Mouse (Mus musculus) MEL (cell line): ENCODE measurements around the gene Rab12. TPM values are rescaled to one million over a fixed set of nuclear protein-coding genes. Genes with fewer than 3 reads are reported as not detected.

ENCODE experiments used
- DNase-seq: peaks from one replicate; pipeline ENCODE4 v3.0.0; 2011; ENCODE audit warnings: low read depth, low spot score
- H3K27ac ChIP-seq: 2 replicates; pipeline ENCODE4 v1.5.1; 2012; ENCODE audit warnings: low read depth, mild to moderate bottlenecking, control low read depth, low read length, moderate library complexity; ENCODE audit not compliant: control insufficient read depth
- H3K27me3 ChIP-seq, 2 experiments: fragments of 150-350 bp in 1 of 2; sonication (generic) in 1 of 2; 2 replicates each; pipeline ENCODE4 v1.6.1; 2012; ENCODE audit warnings: low read length in 2 of 2, mild to moderate bottlenecking in 2 of 2, improper control_type of control experiment in 1 of 2, moderate library complexity in 1 of 2; ENCODE audit not compliant: insufficient read depth in 2 of 2, control insufficient read depth in 1 of 2
- H3K36me3 ChIP-seq, 2 experiments: 2 replicates each; pipeline ENCODE4 v1.6.1; 2012 to 2014; ENCODE audit warnings: low read length in 2 of 2, improper control_type of control experiment in 1 of 2, inconsistent platforms in 1 of 2, mild to moderate bottlenecking in 1 of 2; ENCODE audit not compliant: insufficient read depth in 2 of 2, control insufficient read depth in 1 of 2
- H3K4me1 ChIP-seq, 2 experiments: fragments of 150-350 bp in 1 of 2; sonication (generic) in 1 of 2; 2 replicates each; pipeline ENCODE4 v1.6.1; 2012; ENCODE audit warnings: low read length in 2 of 2, improper control_type of control experiment in 1 of 2, mild to moderate bottlenecking in 1 of 2; ENCODE audit not compliant: insufficient read depth in 2 of 2, control insufficient read depth in 1 of 2
- H3K4me3 ChIP-seq, 2 experiments: fragments of 150-350 bp in 1 of 2; sonication (generic) in 1 of 2; 2 replicates each; pipeline ENCODE4 v1.5.1; 2012; ENCODE audit warnings: low read depth in 2 of 2, low read length in 2 of 2, mild to moderate bottlenecking in 2 of 2, moderate library complexity in 2 of 2, control low read depth in 1 of 2, improper control_type of control experiment in 1 of 2; ENCODE audit not compliant: control insufficient read depth in 1 of 2, insufficient read depth in 1 of 2
- H3K79me2 ChIP-seq: 2 replicates; pipeline ENCODE4 v1.6.1; 2012; ENCODE audit warnings: mild to moderate bottlenecking, low read length, moderate library complexity; ENCODE audit not compliant: control insufficient read depth, poor library complexity, insufficient read depth
- H3K9ac ChIP-seq: 2 replicates; pipeline ENCODE4 v1.6.1; 2012; ENCODE audit warnings: low read depth, mild to moderate bottlenecking, control low read depth, low read length, moderate library complexity; ENCODE audit not compliant: control insufficient read depth, poor library complexity, severe bottlenecking
- H3K9me3 ChIP-seq: fragments of 150-350 bp; sonication (generic); replicated peaks from 2 replicates; pipeline ENCODE4 v1.6.1; 2012; ENCODE audit warnings: mild to moderate bottlenecking, low read length, improper control_type of control experiment, moderate library complexity; ENCODE audit not compliant: insufficient read depth
- BHLHE40 ChIP-seq: IDR thresholded peaks from 2 replicates; pipeline ENCODE4 v1.6.1; 2012; ENCODE audit warnings: low read depth, mild to moderate bottlenecking, inconsistent platforms, low read length, improper control_type of control experiment, borderline replicate concordance
- CHD2 ChIP-seq: IDR thresholded peaks from 2 replicates; pipeline ENCODE4 v1.6.1; 2011; ENCODE audit warnings: low read length, improper control_type of control experiment
- E2F4 ChIP-seq: IDR thresholded peaks from 2 replicates; pipeline ENCODE4 v1.6.1; 2011; ENCODE audit warnings: low read depth, low read length, improper control_type of control experiment, borderline replicate concordance
- EP300 ChIP-seq, 2 experiments: IDR thresholded peaks; 2 replicates each; pipeline ENCODE4 v1.6.1; 2011; ENCODE audit warnings: improper control_type of control experiment in 2 of 2, low read length in 2 of 2, low read depth in 1 of 2, mild to moderate bottlenecking in 1 of 2
- ETS1 ChIP-seq: IDR thresholded peaks from 2 replicates; pipeline ENCODE4 v1.6.1; 2012; ENCODE audit warnings: low read depth, mild to moderate bottlenecking, inconsistent platforms, low read length, improper control_type of control experiment, moderate library complexity
- GABPA ChIP-seq: IDR thresholded peaks from 2 replicates; pipeline ENCODE4 v1.6.1; 2012; ENCODE audit warnings: low read depth, mild to moderate bottlenecking, inconsistent platforms, low read length, improper control_type of control experiment, moderate library complexity
- HCFC1 ChIP-seq: IDR thresholded peaks from 2 replicates; pipeline ENCODE4 v1.6.1; 2012; ENCODE audit warnings: low read depth, mild to moderate bottlenecking, inconsistent platforms, low read length, improper control_type of control experiment, moderate library complexity
- JUND ChIP-seq: IDR thresholded peaks from 2 replicates; pipeline ENCODE4 v1.6.1; 2011; ENCODE audit warnings: low read depth, mild to moderate bottlenecking, improper control_type of control experiment, low read length
- MAFK ChIP-seq: IDR thresholded peaks from 2 replicates; pipeline ENCODE4 v1.6.1; 2011; ENCODE audit warnings: low read depth, mild to moderate bottlenecking, low read length, improper control_type of control experiment, borderline replicate concordance
- MAX ChIP-seq: IDR thresholded peaks from 2 replicates; pipeline ENCODE4 v1.6.1; 2011; ENCODE audit warnings: low read length, improper control_type of control experiment
- MAZ ChIP-seq: IDR thresholded peaks from 2 replicates; pipeline ENCODE4 v1.6.1; 2012; ENCODE audit warnings: low read depth, mild to moderate bottlenecking, inconsistent platforms, low read length, improper control_type of control experiment
- MEF2A ChIP-seq: IDR thresholded peaks from 2 replicates; pipeline ENCODE4 v1.6.1; 2014; ENCODE audit warnings: low read depth, mild to moderate bottlenecking, inconsistent platforms, low read length, improper control_type of control experiment; ENCODE audit not compliant: poor library complexity, insufficient replicate concordance, severe bottlenecking; ENCODE audit errors: extremely low read depth
- MXI1 ChIP-seq: IDR thresholded peaks from 2 replicates; pipeline ENCODE4 v1.6.1; 2011; ENCODE audit warnings: mild to moderate bottlenecking, low read depth, low read length, improper control_type of control experiment
- MYB ChIP-seq: IDR thresholded peaks from 2 replicates; pipeline ENCODE4 v1.6.1; 2011; ENCODE audit warnings: mild to moderate bottlenecking, low read depth, low read length, improper control_type of control experiment
- MYC ChIP-seq: IDR thresholded peaks from 2 replicates; pipeline ENCODE4 v1.6.1; 2011; ENCODE audit warnings: low read depth, mild to moderate bottlenecking, low read length, improper control_type of control experiment, moderate library complexity
- POLR2A ChIP-seq, 2 experiments: IDR thresholded peaks; 2 replicates each; pipeline ENCODE4 v1.6.1; 2011 to 2012; ENCODE audit warnings: low read length in 2 of 2, mild to moderate bottlenecking in 2 of 2, control low read depth in 1 of 2, improper control_type of control experiment in 1 of 2, low read depth in 1 of 2, moderate library complexity in 1 of 2; ENCODE audit not compliant: control insufficient read depth in 1 of 2, insufficient read depth in 1 of 2, poor library complexity in 1 of 2
- POLR2AphosphoS5 ChIP-seq: IDR thresholded peaks from 2 replicates; pipeline ENCODE4 v1.6.1; 2012; ENCODE audit warnings: low read depth, borderline replicate concordance, mild to moderate bottlenecking, inconsistent platforms, low read length, moderate library complexity, mixed read lengths
- RAD21 ChIP-seq: IDR thresholded peaks from 2 replicates; pipeline ENCODE4 v1.6.1; 2011; ENCODE audit warnings: mild to moderate bottlenecking, low read depth, low read length, improper control_type of control experiment
- RCOR1 ChIP-seq: IDR thresholded peaks from 2 replicates; pipeline ENCODE4 v1.6.1; 2012; ENCODE audit warnings: low read depth, mild to moderate bottlenecking, inconsistent platforms, low read length, improper control_type of control experiment
- SIN3A ChIP-seq: IDR thresholded peaks from 2 replicates; pipeline ENCODE4 v1.6.1; 2012; ENCODE audit warnings: low read length, improper control_type of control experiment, inconsistent platforms
- SMC3 ChIP-seq: IDR thresholded peaks from 2 replicates; pipeline ENCODE4 v1.6.1; 2011; ENCODE audit warnings: low read depth, low read length, improper control_type of control experiment
- TAL1 ChIP-seq: IDR thresholded peaks from 2 replicates; pipeline ENCODE4 v1.6.1; 2012; ENCODE audit warnings: mild to moderate bottlenecking, inconsistent platforms, low read length, moderate library complexity, mixed read lengths
- TBP ChIP-seq: IDR thresholded peaks from 2 replicates; pipeline ENCODE4 v1.8.0; 2011; ENCODE audit warnings: low read depth, low read length, improper control_type of control experiment
- TCF12 ChIP-seq: IDR thresholded peaks from 2 replicates; pipeline ENCODE4 v1.6.1; 2014; ENCODE audit warnings: low read depth, mild to moderate bottlenecking, inconsistent platforms, low read length, improper control_type of control experiment, moderate library complexity
- USF1 ChIP-seq: IDR thresholded peaks from 2 replicates; pipeline ENCODE4 v1.6.1; 2014; ENCODE audit warnings: low read depth, mild to moderate bottlenecking, inconsistent platforms, low read length, improper control_type of control experiment, moderate library complexity
- USF2 ChIP-seq, 2 experiments: IDR thresholded peaks; 2 replicates each; pipeline ENCODE4 v1.6.1; 2011 to 2012; ENCODE audit warnings: improper control_type of control experiment in 2 of 2, low read length in 2 of 2, borderline replicate concordance in 1 of 2, inconsistent platforms in 1 of 2, low read depth in 1 of 2, mild to moderate bottlenecking in 1 of 2; ENCODE audit not compliant: insufficient read depth in 1 of 2
- ZC3H11A ChIP-seq: IDR thresholded peaks from 2 replicates; pipeline ENCODE4 v1.6.1; 2012; ENCODE audit warnings: low read depth, mild to moderate bottlenecking, inconsistent platforms, low read length, improper control_type of control experiment
- ZKSCAN1 ChIP-seq: IDR thresholded peaks from 2 replicates; pipeline ENCODE4 v1.6.1; 2012; ENCODE audit warnings: low read depth, mild to moderate bottlenecking, inconsistent platforms, low read length, improper control_type of control experiment, moderate library complexity
- polyA plus RNA-seq, 2 experiments: library from polyadenylated mRNA; stranded (reverse) in 1 of 2; unstranded in 1 of 2; fragments of >175 nt in 1 of 2; fragments of >200 nt in 1 of 2; gene quantifications; 2 replicates each; pipeline versions ENCODE4 v1.2.1 to v1.2.4; 2012; ENCODE audit warnings: low replicate concordance in 2 of 2, low read depth in 1 of 2; ENCODE audit not compliant: insufficient read length in 2 of 2, insufficient read depth in 1 of 2, missing spikeins in 1 of 2
- total RNA-seq: library from RNA; depleted of rRNA; stranded (reverse); fragments of 300-350 nt; gene quantifications from 2 replicates; pipeline ENCODE4 v1.2.3, GENCODE M21; 2012

The Rab12 gene
- total and polyA plus RNA-seq, 3 experiments: 10.7 to 19.0 TPM; not detected in 1

DNA sequence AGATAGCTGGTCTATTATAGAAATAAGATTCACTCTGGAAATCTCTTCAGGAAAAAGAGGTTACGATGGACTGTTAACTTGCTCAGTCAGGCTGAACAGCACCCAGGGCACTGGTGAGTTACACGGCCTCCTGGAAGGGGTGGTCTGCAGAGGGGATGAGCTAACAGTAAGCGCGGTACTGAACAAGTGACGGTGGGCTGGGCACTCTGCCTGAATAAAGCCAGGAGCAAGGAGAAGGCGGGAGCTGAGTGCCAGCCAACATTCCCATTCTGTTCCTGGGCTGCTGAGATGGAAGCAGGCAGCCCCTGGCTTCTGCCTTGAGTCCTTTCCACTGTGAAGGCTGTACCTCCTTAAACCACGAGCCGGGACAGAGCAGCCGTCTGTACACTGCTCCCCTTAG lies 16.1 kb downstream of the Rab12 start:
- H3K27ac ChIP-seq: no peak overlapping the region
- DNase-seq: no peak
- 0 out of 2 replicates have a peak, but pooled peaks cover 1% of the 10 kb centered on the region for H3K79me2 ChIP-seq
- H3K9me3 ChIP-seq: no peaks in the 10 kb centered on the region
- no peaks in the 10 kb centered on the region for H3K4me1 ChIP-seq
- no peak overlapping the region for H3K9ac ChIP-seq
- no peaks in the 10 kb centered on the region for H3K27me3 ChIP-seq
- TF ChIP-seq SIN3A: no peak
- no peak for TF ChIP-seq POLR2AphosphoS5
- no peak for TF ChIP-seq ETS1
- TF ChIP-seq MEF2A: no peak
- TF ChIP-seq CHD2: no peak
- no peak for TF ChIP-seq TBP
- no peak for TF ChIP-seq RCOR1
- no peak for TF ChIP-seq MYC
- no peak for TF ChIP-seq GABPA
- no peak for TF ChIP-seq USF2 (IDR thresholded peaks at IDR 0.05; ENCODE audit: borderline replicate concordance in 1 of 2, insufficient read depth in 1 of 2, low read depth in 1 of 2, low read length in 2 of 2)
- no peak for TF ChIP-seq MYB
- no peak for TF ChIP-seq USF1
- no peak for TF ChIP-seq MAFK
- no peak for TF ChIP-seq ZKSCAN1
- TF ChIP-seq MXI1: no peak
- no peak for TF ChIP-seq ZC3H11A
- TF ChIP-seq RAD21: no peak
- no peak for TF ChIP-seq SMC3
- no peak overlapping the region for H3K4me3 ChIP-seq
- peaks cover 0 to 12% of the 10 kb centered on the region in 2 experiments; a peak in 2 of 4 replicates for H3K36me3 ChIP-seq

DNA sequence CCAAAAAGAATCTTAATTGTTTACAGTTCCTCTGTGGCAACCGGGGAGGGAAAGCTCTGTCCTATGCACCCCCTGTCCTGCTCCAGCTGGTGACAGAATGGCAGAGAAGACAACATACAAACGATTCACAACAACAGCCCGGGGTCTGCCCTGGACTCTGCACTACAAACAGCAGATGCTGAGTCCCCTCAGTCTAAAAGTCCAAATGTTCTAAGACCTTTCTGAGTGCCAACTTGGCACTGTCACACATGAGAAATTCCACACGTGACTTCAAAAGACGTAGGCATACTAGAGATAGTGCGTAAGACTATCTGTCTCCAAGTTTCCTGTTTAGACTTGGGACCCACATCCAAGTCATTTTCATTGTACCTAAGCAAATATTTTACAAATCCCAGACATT lies 16.7 kb downstream of the Rab12 start:
- H3K36me3 ChIP-seq: peaks cover 0 to 12% of the 10 kb centered on the region in 2 experiments; a peak in 2 of 4 replicates
- no peak overlapping the region for H3K27ac ChIP-seq
- DNase-seq: no peak
- no peak overlapping the region for H3K4me3 ChIP-seq
- no peaks in the 10 kb centered on the region for H3K9me3 ChIP-seq
- TF ChIP-seq TCF12: no peak
- no peak for TF ChIP-seq MYC
- TF ChIP-seq POLR2AphosphoS5: no peak
- TF ChIP-seq SIN3A: no peak
- TF ChIP-seq POLR2A (IDR thresholded peaks at IDR 0.05; ENCODE audit: control insufficient read depth in 1 of 2, insufficient read depth in 1 of 2, low read depth in 1 of 2, low read length in 2 of 2, poor library complexity in 1 of 2): no peak
- no peak for TF ChIP-seq MAFK
- no peak for TF ChIP-seq BHLHE40
- no peak for TF ChIP-seq HCFC1
- no peak for TF ChIP-seq ZC3H11A
- no peak for TF ChIP-seq MAX
- TF ChIP-seq JUND: no peak
- no peak for TF ChIP-seq TBP
- TF ChIP-seq GABPA: no peak
- TF ChIP-seq E2F4: no peak
- no peak for TF ChIP-seq EP300 (IDR thresholded peaks at IDR 0.05; ENCODE audit: low read depth in 1 of 2, low read length in 2 of 2)
- no peak for TF ChIP-seq MXI1
- no peak for TF ChIP-seq MYB
- no peak for TF ChIP-seq USF1
- TF ChIP-seq MAZ: no peak
- no peak for TF ChIP-seq TAL1
- H3K27me3 ChIP-seq: no peaks in the 10 kb centered on the region
- no peak overlapping the region for H3K9ac ChIP-seq
- H3K4me1 ChIP-seq: no peaks in the 10 kb centered on the region
- 0 out of 2 replicates have a peak, but pooled peaks cover 1% of the 10 kb centered on the region for H3K79me2 ChIP-seq
